Mouse (Mus musculus) mouse embryonic stem cell (cell line): ENCODE measurements around the gene Gvin1.
"Not testable (repeated sequence)": the region's sequence is repeated elsewhere in the genome, so short reads cannot be mapped to it uniquely, and the experiment has no call there.

Source experiments
- in situ Hi-C, 2 experiments: fragments of 300-500 bp; cut with MboI; formaldehyde crosslinking; loops; 1 replicate in 1 of 2; 3 replicates in 1 of 2; pipeline ENCODE4 v1.14.3; 2019 to 2020; ENCODE audit warnings: low sequenced_read_pairs in 2 of 2, low pct_unique_long_range_greater_than_20kb in 1 of 2, mixed read lengths in 1 of 2; ENCODE audit not compliant: unreplicated experiment in 1 of 2

The Gvin1 gene

DNA sequence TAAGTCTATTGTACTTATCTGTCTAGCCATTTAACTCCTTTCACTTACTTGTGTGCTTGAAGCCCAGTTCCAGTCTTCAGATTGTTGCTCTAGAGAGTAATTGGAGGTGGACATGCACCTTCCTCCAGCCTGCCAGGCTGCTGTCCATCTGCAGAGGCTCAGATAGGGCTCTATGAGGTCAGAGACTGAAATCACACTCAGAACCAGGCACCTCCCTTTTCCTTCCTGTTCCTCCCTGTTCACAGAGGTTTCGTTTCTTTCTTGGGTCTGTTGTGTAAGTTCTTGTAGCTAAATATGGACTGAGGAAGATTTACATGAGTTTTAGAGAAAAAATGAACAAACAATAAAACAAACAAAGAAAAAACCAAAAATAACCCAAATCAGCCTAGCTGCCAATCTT is at the start of gene Gvin1:
Gene Gvin1 (minus strand): TSS at position 150 of the 400 bp plus-strand sequence.
- in situ Hi-C loops: not testable (repeated sequence)

- in situ Hi-C loops: loop anchor here in 1 of 2 experiments (25.0 kb wide), 1 partner anchor 110 kb away; no protein-coding TSS in a partner anchor
These were observed 36.9 kb upstream of the Gvin1 start for GRCm38 (mm10) chr7:106251844-106252517.

DNA sequence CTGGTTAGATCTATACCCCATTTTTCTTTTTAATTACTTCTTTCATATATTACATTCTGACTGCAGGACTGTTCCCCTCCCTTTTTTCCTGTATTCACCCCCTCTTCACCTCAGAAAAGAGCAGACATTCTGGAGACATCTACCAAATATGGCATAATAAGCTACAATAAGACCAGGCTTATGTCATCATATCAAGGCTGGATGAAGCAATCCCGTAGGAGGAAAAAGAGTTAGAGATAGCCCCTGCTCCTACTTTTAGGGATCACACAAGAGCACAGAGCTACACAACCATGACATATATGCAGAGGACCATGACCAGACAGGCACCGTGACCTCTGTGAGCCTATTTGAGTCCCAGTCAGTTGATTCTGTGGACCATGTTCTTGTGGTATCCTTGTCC is 33.8 kb upstream of the Gvin1 start:
- in situ Hi-C loops: no loop called here

DNA sequence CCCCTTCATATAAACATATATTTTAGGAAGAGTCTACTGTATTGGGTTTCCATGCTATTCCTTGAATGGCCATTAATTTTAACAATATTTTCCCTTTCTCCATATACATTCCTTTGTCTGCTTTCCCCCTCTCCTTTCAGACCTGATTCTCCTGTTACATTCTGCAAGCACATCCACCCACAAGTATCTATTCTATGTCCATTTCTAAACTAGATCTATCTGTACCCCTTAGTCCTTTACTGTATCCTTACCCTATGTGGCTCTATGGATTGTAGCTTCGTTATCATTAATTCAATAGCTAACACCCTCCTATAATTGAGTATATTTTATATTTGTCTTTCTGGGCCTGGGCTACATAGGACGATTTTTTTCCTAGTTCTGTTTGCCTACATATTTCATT is 33.1 kb upstream of the Gvin1 start:
- in situ Hi-C loops: no loop called here

GRCm38 (mm10) chr7:106245601-106246000 is 30.5 kb upstream of the Gvin1 start:
- in situ Hi-C loops: no loop called here

GRCm38 (mm10) chr7:106240484-106241275 is 25.6 kb upstream of the Gvin1 start:
- in situ Hi-C loops: not testable (repeated sequence)

DNA sequence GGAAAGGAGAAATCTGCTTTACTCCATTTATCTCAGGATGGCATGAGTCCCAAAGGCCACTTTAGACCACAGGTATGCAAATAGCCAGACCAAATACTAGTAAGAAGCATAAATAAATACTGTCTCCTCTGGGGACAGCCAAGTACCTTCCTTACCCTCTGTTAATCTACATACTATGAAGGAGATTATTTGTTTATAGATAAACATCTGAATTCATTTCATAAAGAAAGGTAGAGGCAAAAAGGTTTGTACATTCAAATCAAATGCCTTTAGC is 22.0 kb upstream of the Gvin1 start:
- in situ Hi-C loops: no loop called here

- in situ Hi-C loops: no loop called here
These were observed 21.4 kb upstream of the Gvin1 start for GRCm38 (mm10) chr7:106236327-106237191.

- in situ Hi-C loops: no loop called here
These were observed 20.5 kb upstream of the Gvin1 start for GRCm38 (mm10) chr7:106235596-106235995.

DNA sequence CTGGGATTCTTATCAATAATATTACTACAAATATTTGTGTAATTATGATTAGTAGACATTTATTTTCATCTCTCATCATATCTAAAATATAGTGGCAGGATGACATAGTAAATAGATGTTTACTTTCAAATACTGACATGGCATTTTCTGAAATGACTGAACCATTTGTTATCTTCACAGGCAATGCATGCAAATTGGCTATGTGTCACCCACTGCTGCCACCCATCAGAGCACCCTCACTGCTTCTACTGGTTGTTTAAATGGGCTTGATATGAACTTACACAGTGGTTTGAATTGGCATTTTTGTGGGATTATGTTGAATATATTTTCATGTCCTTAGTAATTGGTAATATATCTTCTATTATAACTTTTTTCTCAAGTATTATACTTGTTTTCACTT is 784 bp upstream of the Gvin1 start:
- in situ Hi-C loops: not testable (repeated sequence)

- in situ Hi-C loops: not testable (repeated sequence)
These were observed 1.4 kb downstream of the Gvin1 start for GRCm38 (mm10) chr7:106213770-106214169.

- in situ Hi-C loops: not testable (repeated sequence)
These were observed 8.5 kb downstream of the Gvin1 start for GRCm38 (mm10) chr7:106206630-106207029.

DNA sequence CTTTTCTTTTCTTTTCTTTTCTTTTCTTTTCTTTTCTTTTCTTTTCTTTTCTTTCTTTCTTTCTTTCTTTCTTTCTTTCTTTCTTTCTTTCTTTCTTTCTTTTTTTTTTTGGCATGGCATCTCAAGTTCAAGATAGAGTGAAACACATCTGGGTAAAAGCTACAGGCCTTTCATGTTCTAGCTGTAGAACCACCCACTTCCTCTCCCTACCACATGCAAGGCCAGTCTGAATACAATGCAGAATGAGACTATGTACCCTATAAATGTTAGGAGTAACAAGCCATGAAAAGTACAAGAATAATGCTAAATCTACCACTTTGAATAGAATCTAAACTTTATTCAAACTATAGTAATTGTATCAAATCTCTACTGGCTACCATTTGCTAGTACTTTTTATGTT is 38.1 kb downstream of the Gvin1 start:
- in situ Hi-C loops: not testable (repeated sequence)

DNA sequence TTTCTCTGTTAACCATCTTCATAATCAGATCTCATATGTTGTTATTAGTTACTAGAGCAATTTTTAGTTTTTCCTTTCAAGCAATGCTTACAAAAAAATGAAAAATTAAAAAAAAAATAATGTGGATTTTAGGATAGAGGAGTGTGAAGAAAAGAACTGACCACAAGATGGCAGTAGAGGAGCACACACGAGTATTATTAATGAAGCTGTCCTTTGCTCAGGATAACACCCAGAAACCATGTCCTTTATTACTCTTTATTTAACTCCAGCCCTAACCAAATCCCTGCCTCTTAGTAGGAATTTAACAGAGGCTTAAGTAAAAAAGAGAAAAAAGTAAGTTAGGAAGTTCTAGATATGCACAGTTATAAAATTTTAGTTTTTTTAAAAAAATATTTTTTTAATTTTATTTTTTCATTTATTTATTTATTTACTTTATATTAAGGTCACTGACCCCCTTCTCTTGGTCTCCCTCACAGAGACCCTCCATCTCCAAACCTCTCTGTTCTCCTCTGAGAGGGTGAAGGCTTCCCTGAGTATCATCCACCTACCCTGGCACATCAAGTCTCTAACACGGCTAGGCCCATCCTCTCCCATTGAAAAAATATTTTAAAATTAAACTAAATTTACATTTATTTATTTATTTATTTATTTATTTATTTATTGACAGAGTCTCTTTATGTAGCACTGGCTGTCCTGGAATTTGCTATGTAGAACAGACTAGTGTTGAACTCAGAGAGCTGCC is 69.9 kb downstream of the Gvin1 start:
- in situ Hi-C loops: not testable (repeated sequence)

- in situ Hi-C loops: not testable (repeated sequence)
These were observed 73.8 kb downstream of the Gvin1 start for GRCm38 (mm10) chr7:106141128-106141895.

GRCm38 (mm10) chr7:106117090-106117948 is 97.8 kb downstream of the Gvin1 start:
- in situ Hi-C loops: not testable (repeated sequence)
